Mouse (Mus musculus) small intestine, adult 2 months (tissue): ENCODE data around the gene Guca2a. TPM values are rescaled to one million over a fixed set of nuclear protein-coding genes. Genes with fewer than 3 reads are reported as not detected.

Source experiments
- H3K27ac ChIP-seq: fragments of 200-500 bp; 2 replicates; pipeline ENCODE4 v1.5.1; 2012; ENCODE audit warnings: low read depth, low read length, control low read depth, inconsistent platforms; ENCODE audit not compliant: insufficient read depth
- H3K27me3 ChIP-seq: fragments of 200-500 bp; 2 replicates; pipeline ENCODE4 v1.6.1; 2012; ENCODE audit warnings: mild to moderate bottlenecking, moderate library complexity, low read length, inconsistent platforms; ENCODE audit not compliant: control insufficient read depth, insufficient read depth
- H3K36me3 ChIP-seq: fragments of 200-500 bp; 2 replicates; pipeline ENCODE4 v1.6.1; 2012; ENCODE audit warnings: mild to moderate bottlenecking, low read length, control low read depth, inconsistent platforms; ENCODE audit not compliant: control insufficient read depth, insufficient read depth
- H3K4me1 ChIP-seq: fragments of 200-500 bp; 2 replicates; pipeline ENCODE4 v1.6.1; 2012; ENCODE audit warnings: low read length, inconsistent platforms, mixed read lengths; ENCODE audit not compliant: control insufficient read depth, insufficient read depth, insufficient read length
- H3K4me3 ChIP-seq: fragments of 200-500 bp; 2 replicates; pipeline ENCODE4 v1.5.1; 2012; ENCODE audit warnings: low read depth, mild to moderate bottlenecking, control low read depth, inconsistent platforms, low read length, moderate library complexity
- CTCF ChIP-seq: fragments of 200-500 bp; IDR thresholded peaks from 2 replicates; pipeline ENCODE4 v1.5.1; 2012; ENCODE audit warnings: low read depth, mild to moderate bottlenecking, control low read depth, inconsistent platforms, low read length, moderate library complexity, mixed read lengths; ENCODE audit not compliant: insufficient replicate concordance, insufficient read length; ENCODE audit errors: extremely low read depth
- POLR2A ChIP-seq: fragments of 200-500 bp; IDR thresholded peaks from 2 replicates; pipeline ENCODE4 v1.6.1; 2012; ENCODE audit warnings: low read depth, mild to moderate bottlenecking, control low read depth, inconsistent platforms, low read length, moderate library complexity
- WGBS: fragments of 180-500 bp; shearing (Covaris S2); methylation state at CpG from one replicate; pipeline ENCODE4 v1.1.7; 2018; 5-methylcytosine and 5-hydroxymethylcytosine counted together
- polyA plus RNA-seq: library from polyadenylated mRNA; depleted of rRNA; stranded (reverse); fragments of >200 nt; gene quantifications from 2 replicates; pipeline ENCODE4 v1.2.3, GENCODE M21; 2012

The Guca2a gene
- polyA plus RNA-seq, 1 experiment = 1,324 TPM

GRCm38 (mm10) chr4:119631115-119631919 lies 6.2 kb upstream of the Guca2a start:
- Histone ChIP-seq H3K36me3 (peaks cover 15% of the 10 kb centered on the region), H3K4me1 (peaks cover 25% of the 10 kb centered on the region), H3K27ac (peak overlapping the region; percentile 93), H3K27me3 (no peaks in the 10 kb centered on the region), H3K4me3 (peak overlapping the region; percentile 24)
- no peak; the same call in 1 of the 2 replicates for TF ChIP-seq POLR2A
- peak; percentile 71 for TF ChIP-seq CTCF
- 30% methylated on average over 11 of the region's 11 CpGs for WGBS

DNA sequence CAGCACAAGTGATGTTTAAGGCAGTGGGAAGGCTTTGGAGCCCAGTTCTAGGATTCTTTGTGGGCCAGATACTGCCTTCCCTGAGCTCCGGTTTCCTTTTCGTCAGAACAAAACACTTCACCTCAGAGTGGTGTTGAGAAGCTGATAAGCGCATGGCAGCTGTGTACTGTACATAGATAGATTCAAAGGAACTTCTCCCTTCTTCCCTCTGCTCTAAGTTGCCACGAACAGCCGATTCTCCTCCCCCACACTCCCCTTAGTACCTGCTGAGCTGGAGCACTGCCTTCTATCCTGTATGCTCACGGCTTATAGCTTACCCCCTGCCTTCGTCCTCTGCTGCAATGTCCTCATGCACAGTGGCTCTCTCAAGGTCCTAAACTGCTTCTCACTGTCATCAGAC lies 4.8 kb upstream of the Guca2a start:
- H3K4me3 ChIP-seq = no peak overlapping the region
- peak overlapping the region; percentile 93; the same call in 1 of the 2 replicates for H3K27ac ChIP-seq
- peaks cover 34% of the 10 kb centered on the region for H3K4me1 ChIP-seq
- H3K27me3 ChIP-seq = no peaks in the 10 kb centered on the region
- peaks cover 10% of the 10 kb centered on the region for H3K36me3 ChIP-seq
- WGBS = 78% methylated on average over 7 of the region's 7 CpGs
- TF ChIP-seq POLR2A (no peak), CTCF (no peak)

GRCm38 (mm10) chr4:119633342-119633741 lies 4.2 kb upstream of the Guca2a start:
- Histone ChIP-seq H3K36me3 (peaks cover 10% of the 10 kb centered on the region), H3K27ac (peak overlapping the region; percentile 29; the same call in 1 of the 2 replicates), H3K27me3 (no peaks in the 10 kb centered on the region), H3K4me1 (peaks cover 34% of the 10 kb centered on the region), H3K4me3 (no peak overlapping the region)
- TF ChIP-seq POLR2A = no peak
- WGBS = 69% methylated on average over 7 of the region's 7 CpGs

GRCm38 (mm10) chr4:119633948-119634347 lies 3.6 kb upstream of the Guca2a start:
- H3K4me1 ChIP-seq = peaks cover 34% of the 10 kb centered on the region
- 63% methylated on average over 3 of the region's 3 CpGs for WGBS
- no peak overlapping the region for H3K4me3 ChIP-seq
- TF ChIP-seq CTCF = no peak
- no peak for TF ChIP-seq POLR2A
- peak overlapping the region; percentile 29 for H3K27ac ChIP-seq
- H3K27me3 ChIP-seq = no peaks in the 10 kb centered on the region
- peaks cover 9% of the 10 kb centered on the region for H3K36me3 ChIP-seq

GRCm38 (mm10) chr4:119634908-119635660 lies 2.4 kb upstream of the Guca2a start:
- WGBS = 63% methylated on average over 6 of the region's 6 CpGs
- H3K4me1 ChIP-seq = peaks cover 34% of the 10 kb centered on the region
- peaks cover 3% of the 10 kb centered on the region; the same call in 1 of the 2 replicates for H3K36me3 ChIP-seq
- no peak overlapping the region for H3K27ac ChIP-seq
- H3K27me3 ChIP-seq = no peaks in the 10 kb centered on the region
- TF ChIP-seq POLR2A = no peak
- TF ChIP-seq CTCF = no peak
- no peak overlapping the region for H3K4me3 ChIP-seq

DNA sequence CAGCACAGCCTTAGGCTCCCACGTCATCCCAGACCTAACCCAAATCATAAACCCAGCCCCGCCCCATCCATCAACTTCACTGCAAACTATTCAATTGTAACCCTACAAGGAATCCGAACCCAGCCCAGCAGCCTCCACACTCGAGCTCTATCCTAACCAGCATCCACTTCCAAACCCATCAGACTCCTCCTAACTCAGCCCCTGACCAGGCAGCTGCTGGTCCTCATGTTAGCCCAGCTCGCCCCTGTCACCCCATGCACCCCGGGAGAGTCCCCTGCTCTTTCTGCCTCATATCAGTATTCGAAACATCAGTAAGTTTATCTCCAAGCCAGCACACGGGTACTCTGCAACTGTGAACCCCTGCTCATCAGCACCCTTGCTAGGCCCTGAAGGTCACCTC lies 1.8 kb upstream of the Guca2a start:
- no peaks in the 10 kb centered on the region; the same call in 1 of the 2 replicates for H3K36me3 ChIP-seq
- WGBS = 64% methylated on average over 8 of the region's 8 CpGs
- TF ChIP-seq CTCF (no peak), POLR2A (no peak)
- H3K27me3 ChIP-seq = no peaks in the 10 kb centered on the region
- H3K4me1 ChIP-seq = peaks cover 34% of the 10 kb centered on the region
- no peak overlapping the region for H3K4me3 ChIP-seq
- no peak overlapping the region for H3K27ac ChIP-seq

DNA sequence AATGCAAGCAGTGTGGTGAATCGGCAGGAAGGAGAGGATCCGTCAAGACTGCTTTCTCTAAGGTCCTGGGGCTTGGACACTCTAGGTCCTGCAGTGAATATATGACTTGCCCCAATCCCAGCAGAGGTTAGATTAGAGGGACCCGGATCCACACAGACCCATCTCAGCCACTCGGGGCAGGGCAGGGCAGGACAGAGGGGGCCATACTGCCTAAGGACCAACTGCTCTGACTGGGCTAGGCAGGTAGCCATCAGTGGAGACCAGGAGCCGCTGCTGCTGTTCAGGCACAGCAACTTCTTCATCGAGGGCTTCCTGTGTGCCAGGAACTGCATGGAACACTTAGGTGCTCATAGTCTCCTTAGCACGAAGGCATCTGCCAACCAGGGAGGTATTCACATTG lies 773 bp upstream of the Guca2a start:
- 81% methylated on average over 7 of the region's 7 CpGs for WGBS
- Histone ChIP-seq H3K27me3 (no peaks in the 10 kb centered on the region), H3K36me3 (no peaks in the 10 kb centered on the region; the same call in 1 of the 2 replicates), H3K4me3 (no peak overlapping the region), H3K27ac (peak overlapping the region; percentile 79), H3K4me1 (peaks cover 27% of the 10 kb centered on the region)
- TF ChIP-seq CTCF = no peak
